Mouse (Mus musculus) lung, postnatal 0 days (tissue): ENCODE results near the gene Dusp22. TPM values are rescaled to one million over a fixed set of nuclear protein-coding genes. Genes with fewer than 3 reads are reported as not detected.

Source experiments
- ATAC-seq: fragments of 200-750 bp; cut with Nextera tagmentation; 2 replicates; pipeline ENCODE4 v1.8.0; 2017; ENCODE audit warnings: moderate library complexity
- DNase-seq: peaks from one replicate; pipeline ENCODE4 v3.0.0-alpha.2; 2016; ENCODE audit warnings: low spot score
- H3K27ac ChIP-seq: fragments of 300-500 bp; sonication (generic); 2 replicates; pipeline ENCODE4 v1.5.1; 2014; ENCODE audit warnings: antibody characterized with exemption, mild to moderate bottlenecking, low read length, mixed read lengths
- H3K27me3 ChIP-seq: fragments of 300-500 bp; sonication (generic); replicated peaks from 2 replicates; pipeline ENCODE4 v1.6.1; 2014; ENCODE audit warnings: low read length, mixed read lengths; ENCODE audit not compliant: insufficient read depth
- H3K36me3 ChIP-seq: fragments of 300-500 bp; sonication (generic); 2 replicates; pipeline ENCODE4 v1.6.1; 2014; ENCODE audit warnings: low read length, mixed read lengths; ENCODE audit not compliant: insufficient read depth
- H3K4me1 ChIP-seq: fragments of 300-500 bp; sonication (generic); 2 replicates; pipeline ENCODE4 v1.6.1; 2014; ENCODE audit warnings: antibody characterized with exemption, low read depth, low read length, mixed read lengths; ENCODE audit not compliant: insufficient read depth
- H3K4me2 ChIP-seq: fragments of 300-500 bp; sonication (generic); replicated peaks from 2 replicates; pipeline ENCODE4 v1.6.1; 2014; ENCODE audit warnings: low read depth, mild to moderate bottlenecking, low read length, moderate library complexity, mixed read lengths
- H3K4me3 ChIP-seq: fragments of 300-500 bp; sonication (generic); 2 replicates; pipeline ENCODE4 v1.5.1; 2014; ENCODE audit warnings: low read depth, low read length
- H3K9ac ChIP-seq: fragments of 300-500 bp; sonication (generic); replicated peaks from 2 replicates; pipeline ENCODE4 v1.6.1; 2014; ENCODE audit warnings: low read depth, mild to moderate bottlenecking
- H3K9me3 ChIP-seq: fragments of 300-500 bp; sonication (generic); 2 replicates; pipeline ENCODE4 v1.6.1; 2016; ENCODE audit warnings: low read length, mixed read lengths
- CTCF ChIP-seq: IDR thresholded peaks from 2 replicates; pipeline ENCODE4 v1.5.1; 2016; ENCODE audit warnings: antibody characterized with exemption, mild to moderate bottlenecking
- EP300 ChIP-seq: IDR thresholded peaks from 2 replicates; pipeline ENCODE4 v1.6.1; 2016; ENCODE audit warnings: antibody characterized with exemption, mild to moderate bottlenecking, control low read depth
- WGBS: fragments of 180-500 bp; shearing (Covaris S2); extraction: QIAGEN DNeasy Blood & Tissue Kit; methylation state at CpG from one replicate; pipeline ENCODE4 v1.1.7; 2014; 5-methylcytosine and 5-hydroxymethylcytosine counted together
- polyA plus RNA-seq: library from polyadenylated mRNA; unstranded; fragments of >200 nt; fragmentation: Nextera tagmentation; extraction: Ambion mirVana; gene quantifications from 2 replicates; pipeline ENCODE4 v1.2.1, GENCODE M21; 2015

Dusp22 gene
- polyA plus RNA-seq, 1 experiment from 2014 or later: 30.4 TPM

DNA sequence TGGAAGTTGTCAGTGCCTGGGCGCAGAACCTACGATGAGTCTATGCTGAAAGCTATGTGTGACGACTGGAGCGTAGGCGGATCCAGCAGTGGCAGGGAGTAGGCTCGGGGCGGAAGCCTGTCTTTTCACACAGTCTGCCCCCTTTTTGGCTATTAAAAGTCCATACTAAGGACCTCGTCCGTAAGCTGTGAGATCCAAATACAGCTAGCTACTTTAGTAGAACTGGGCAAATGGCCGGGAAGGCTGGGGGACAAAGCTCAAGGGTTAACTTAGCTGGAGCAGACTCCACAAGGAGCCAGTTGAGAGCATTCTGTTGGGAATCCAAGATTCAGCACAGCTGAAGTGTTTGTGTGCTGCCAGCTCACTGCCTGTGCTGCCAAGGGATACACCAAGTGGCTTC lies 6.7 kb downstream of the Dusp22 start:
- no peaks in the 10 kb centered on the region for H3K4me1 ChIP-seq
- no peak overlapping the region for H3K27ac ChIP-seq
- DNase-seq (no peak), ATAC-seq (no peak)
- H3K4me3 ChIP-seq: no peak overlapping the region
- H3K4me2 ChIP-seq: no peak overlapping the region
- TF ChIP-seq EP300: no peak
- no peak for TF ChIP-seq CTCF
- no peaks in the 10 kb centered on the region for H3K27me3 ChIP-seq
- H3K9ac ChIP-seq: no peak overlapping the region
- no peaks in the 10 kb centered on the region for H3K36me3 ChIP-seq
- 89% methylated on average over 10 of the region's 10 CpGs for WGBS
- no peaks in the 10 kb centered on the region for H3K9me3 ChIP-seq

DNA sequence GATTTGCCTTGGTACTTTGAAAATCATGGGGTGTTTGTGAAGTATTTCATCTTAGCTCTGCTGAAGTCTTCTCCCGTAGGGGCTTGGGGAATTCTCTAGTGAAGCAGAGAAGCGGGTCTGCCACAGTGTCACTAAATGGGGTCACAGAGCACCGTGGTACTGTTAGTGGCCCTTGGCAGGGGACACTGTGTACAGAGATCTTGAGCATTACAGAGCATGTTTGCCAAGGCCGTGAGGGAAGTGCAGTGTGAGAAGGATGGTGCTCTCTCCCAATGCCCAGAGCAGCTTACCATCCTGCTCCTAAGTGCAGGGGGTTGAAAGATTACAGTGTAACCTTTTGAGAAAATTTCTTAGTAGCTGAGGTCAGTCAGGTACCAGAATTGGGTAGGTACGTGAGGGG lies 8.5 kb downstream of the Dusp22 start:
- no peak overlapping the region for H3K4me2 ChIP-seq
- H3K4me3 ChIP-seq: no peak overlapping the region
- TF ChIP-seq EP300 (no peak), CTCF (no peak)
- H3K9me3 ChIP-seq: no peaks in the 10 kb centered on the region
- no peaks in the 10 kb centered on the region for H3K36me3 ChIP-seq
- DNase-seq (no peak), ATAC-seq (no peak)
- 49% methylated on average over 5 of the region's 5 CpGs for WGBS
- no peak overlapping the region for H3K27ac ChIP-seq
- H3K9ac ChIP-seq: no peak overlapping the region
- H3K4me1 ChIP-seq: no peaks in the 10 kb centered on the region
- no peaks in the 10 kb centered on the region for H3K27me3 ChIP-seq

DNA sequence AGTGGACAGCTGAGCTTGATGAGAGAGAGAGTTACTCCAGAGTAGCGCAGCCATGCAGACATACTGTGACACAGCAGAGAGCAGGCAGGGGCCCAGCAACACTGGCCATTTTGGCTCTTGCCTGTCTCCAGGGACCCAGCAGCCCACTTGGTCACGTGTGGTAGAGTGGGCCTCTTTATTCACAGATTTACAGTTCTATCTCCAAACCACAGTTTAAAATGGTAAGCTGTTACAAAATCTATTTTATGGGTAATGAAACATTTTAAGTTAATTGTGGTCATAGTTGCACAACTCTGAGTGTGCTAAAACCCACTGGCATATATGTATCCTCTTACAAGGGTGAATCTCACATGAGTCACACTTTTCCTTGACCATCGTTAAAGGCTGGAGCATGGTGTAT lies 9.5 kb downstream of the Dusp22 start:
- no peaks in the 10 kb centered on the region for H3K4me1 ChIP-seq
- H3K27me3 ChIP-seq: no peaks in the 10 kb centered on the region
- 91% methylated on average over 3 of the region's 3 CpGs for WGBS
- H3K36me3 ChIP-seq: no peaks in the 10 kb centered on the region
- H3K4me2 ChIP-seq: no peak overlapping the region
- H3K9me3 ChIP-seq: no peaks in the 10 kb centered on the region
- TF ChIP-seq EP300 (no peak), CTCF (no peak)
- no peak for ATAC-seq
- DNase-seq: no peak
- no peak overlapping the region for H3K9ac ChIP-seq
- H3K4me3 ChIP-seq: no peak overlapping the region
- no peak overlapping the region for H3K27ac ChIP-seq

DNA sequence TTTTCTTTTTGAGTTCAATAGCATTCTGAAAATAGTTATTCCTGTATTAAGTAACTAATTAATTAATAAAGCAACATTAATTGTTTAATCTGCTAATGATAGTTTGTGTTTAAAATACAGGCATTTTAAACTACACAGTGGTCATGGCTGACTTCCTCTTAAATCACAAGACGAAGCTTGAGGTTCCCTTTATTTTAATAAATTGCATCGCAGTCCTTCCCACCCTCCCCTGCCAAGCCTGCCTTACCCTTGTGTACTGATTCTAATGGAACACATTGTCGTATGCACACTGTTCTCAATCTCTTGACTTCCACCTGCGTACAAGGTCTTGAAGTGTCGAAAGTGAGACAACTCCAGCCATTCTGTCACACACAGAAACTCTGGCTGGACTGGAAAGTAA lies 14.1 kb downstream of the Dusp22 start:
- Histone ChIP-seq H3K9ac (no peak overlapping the region), H3K27me3 (no peaks in the 10 kb centered on the region), H3K9me3 (no peaks in the 10 kb centered on the region), H3K4me2 (no peak overlapping the region), H3K27ac (no peak overlapping the region), H3K36me3 (no peaks in the 10 kb centered on the region), H3K4me3 (no peak overlapping the region), H3K4me1 (no peaks in the 10 kb centered on the region)
- WGBS: 80% methylated on average over 5 of the region's 5 CpGs
- no peak for DNase-seq
- TF ChIP-seq EP300 (no peak), CTCF (no peak)
- ATAC-seq: no peak

DNA sequence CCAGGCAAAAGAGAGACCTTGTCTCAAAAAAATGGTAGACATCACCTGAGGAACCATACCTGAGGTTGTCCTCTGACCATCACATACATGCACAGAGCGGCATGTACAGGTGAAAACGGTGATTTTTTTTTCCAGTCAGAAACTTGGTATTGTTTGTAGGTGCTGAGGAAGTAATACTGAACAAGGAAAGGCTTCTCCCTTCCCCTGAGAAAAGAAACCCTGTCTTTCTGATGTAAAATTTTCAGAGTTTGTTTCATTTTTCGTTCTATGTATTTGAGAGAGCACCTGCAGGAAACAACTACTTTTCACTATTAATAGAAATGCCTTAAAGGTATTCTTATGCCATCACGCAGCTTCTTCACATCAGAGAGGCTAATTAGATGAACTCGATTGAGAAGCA lies 19.0 kb downstream of the Dusp22 start:
- 92% methylated on average over 5 of the region's 5 CpGs for WGBS
- Histone ChIP-seq H3K36me3 (no peaks in the 10 kb centered on the region), H3K4me2 (no peak overlapping the region), H3K27me3 (no peaks in the 10 kb centered on the region), H3K4me3 (no peak overlapping the region), H3K27ac (no peak overlapping the region), H3K9ac (no peak overlapping the region), H3K4me1 (no peaks in the 10 kb centered on the region), H3K9me3 (no peaks in the 10 kb centered on the region)
- ATAC-seq: no peak
- no peak for DNase-seq
- TF ChIP-seq EP300: no peak
- no peak for TF ChIP-seq CTCF

DNA sequence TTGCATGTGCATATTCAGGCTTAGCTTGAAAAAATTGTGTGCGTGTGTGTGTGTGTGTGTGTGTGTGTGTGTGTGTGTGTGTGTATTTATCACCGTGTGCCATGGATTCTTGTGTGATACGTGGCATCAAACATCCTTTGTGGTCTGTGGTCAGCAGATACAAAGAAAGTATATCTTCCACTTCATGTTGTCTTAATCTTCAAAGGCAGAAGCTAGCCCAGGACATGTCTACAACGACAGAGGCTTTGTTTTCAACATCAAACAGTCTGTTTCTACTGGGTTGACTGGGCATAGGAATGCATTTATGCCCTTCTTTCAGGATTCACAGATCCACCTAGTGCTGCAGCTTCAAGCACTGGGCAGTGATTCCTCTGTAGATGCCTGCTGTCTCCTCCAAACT lies 22.1 kb downstream of the Dusp22 start:
- no peaks in the 10 kb centered on the region for H3K9me3 ChIP-seq
- no peaks in the 10 kb centered on the region for H3K36me3 ChIP-seq
- no peak for ATAC-seq
- H3K4me3 ChIP-seq: no peak overlapping the region
- no peaks in the 10 kb centered on the region for H3K27me3 ChIP-seq
- H3K4me2 ChIP-seq: no peak overlapping the region
- TF ChIP-seq CTCF: no peak
- TF ChIP-seq EP300: no peak
- no peak overlapping the region for H3K9ac ChIP-seq
- 78% methylated on average over 4 of the region's 4 CpGs for WGBS
- DNase-seq: no peak
- no peak overlapping the region for H3K27ac ChIP-seq
- H3K4me1 ChIP-seq: no peaks in the 10 kb centered on the region

DNA sequence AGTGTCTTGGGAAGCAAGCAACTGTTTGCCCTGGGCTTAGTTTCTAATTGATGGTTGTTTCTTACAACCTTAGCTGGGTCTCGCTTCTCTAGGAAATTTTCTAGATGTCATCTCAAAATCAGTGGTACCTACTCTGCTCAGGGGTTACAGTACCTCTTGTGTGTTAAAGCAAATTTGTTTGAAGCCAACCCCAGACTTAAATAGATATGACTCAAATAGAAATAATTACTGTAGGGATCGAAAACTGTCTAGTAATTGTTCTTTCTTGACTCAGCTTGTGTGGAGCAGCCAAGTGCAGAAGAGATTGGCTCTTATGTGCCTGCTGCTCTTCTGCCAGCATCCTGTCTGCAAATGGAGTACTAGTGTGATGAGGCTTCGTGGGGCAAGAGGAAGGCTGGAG lies 22.5 kb downstream of the Dusp22 start:
- no peaks in the 10 kb centered on the region for H3K36me3 ChIP-seq

More for the DNA sequence above, 22.5 kb downstream of the Dusp22 start:
- no peaks in the 10 kb centered on the region for H3K27me3 ChIP-seq
- TF ChIP-seq CTCF (no peak), EP300 (no peak)
- no peak overlapping the region for H3K4me2 ChIP-seq
- H3K9ac ChIP-seq: no peak overlapping the region
- DNase-seq: no peak
- H3K4me1 ChIP-seq: no peaks in the 10 kb centered on the region
- no peak overlapping the region for H3K27ac ChIP-seq
- no peaks in the 10 kb centered on the region for H3K9me3 ChIP-seq
- ATAC-seq: no peak
- WGBS: 78% methylated on average over 3 of the region's 3 CpGs
- H3K4me3 ChIP-seq: no peak overlapping the region
